Mouse (Mus musculus) hindbrain, embryonic 13.5 days (tissue): ENCODE results near the gene Pax7. TPM values are rescaled to one million over a fixed set of nuclear protein-coding genes. Genes with fewer than 3 reads are reported as not detected.

Experiments used
- ATAC-seq: fragments of 200-750 bp; cut with Nextera tagmentation; 2 replicates; pipeline ENCODE4 v1.8.0; 2017; ENCODE audit warnings: moderate TSS enrichment; ENCODE audit not compliant: low FRiP score
- H3K27ac ChIP-seq: fragments of 300-500 bp; sonication (generic); 2 replicates; pipeline ENCODE4 v1.5.1; 2015; ENCODE audit warnings: inconsistent platforms, mild to moderate bottlenecking, moderate library complexity
- H3K27me3 ChIP-seq: fragments of 300-500 bp; sonication (generic); 2 replicates; pipeline ENCODE4 v1.6.1; 2015; ENCODE audit warnings: mild to moderate bottlenecking, inconsistent platforms
- H3K36me3 ChIP-seq: fragments of 300-500 bp; sonication (generic); 2 replicates; pipeline ENCODE4 v1.6.1; 2015; ENCODE audit warnings: mild to moderate bottlenecking, inconsistent platforms
- H3K4me1 ChIP-seq: fragments of 300-500 bp; sonication (generic); replicated peaks from 2 replicates; pipeline ENCODE4 v1.6.1; 2015; ENCODE audit warnings: inconsistent platforms
- H3K4me2 ChIP-seq: fragments of 300-500 bp; sonication (generic); 2 replicates; pipeline ENCODE4 v1.6.1; 2015; ENCODE audit warnings: inconsistent platforms, mild to moderate bottlenecking, moderate library complexity
- H3K4me3 ChIP-seq: fragments of 300-500 bp; sonication (generic); 2 replicates; pipeline ENCODE4 v1.5.1; 2015; ENCODE audit warnings: mild to moderate bottlenecking, inconsistent platforms
- H3K9ac ChIP-seq: fragments of 300-500 bp; sonication (generic); 2 replicates; pipeline ENCODE4 v1.6.1; 2015; ENCODE audit warnings: mild to moderate bottlenecking, inconsistent platforms
- H3K9me3 ChIP-seq: fragments of 300-500 bp; sonication (generic); 2 replicates; pipeline ENCODE4 v1.6.1; 2016; ENCODE audit warnings: inconsistent platforms
- WGBS: fragments of 180-500 bp; shearing (Covaris S2); methylation state at CpG from one replicate; pipeline ENCODE4 v1.1.7; 2015; 5-methylcytosine and 5-hydroxymethylcytosine counted together
- polyA plus RNA-seq: library from polyadenylated mRNA; unstranded; fragments of >200 nt; fragmentation: Nextera tagmentation; extraction: Ambion mirVana; gene quantifications from 2 replicates; pipeline ENCODE4 v1.2.1, GENCODE M21; 2015

The Pax7 gene
- polyA plus RNA-seq, 1 experiment from 2014 or later: 0.84 TPM

DNA sequence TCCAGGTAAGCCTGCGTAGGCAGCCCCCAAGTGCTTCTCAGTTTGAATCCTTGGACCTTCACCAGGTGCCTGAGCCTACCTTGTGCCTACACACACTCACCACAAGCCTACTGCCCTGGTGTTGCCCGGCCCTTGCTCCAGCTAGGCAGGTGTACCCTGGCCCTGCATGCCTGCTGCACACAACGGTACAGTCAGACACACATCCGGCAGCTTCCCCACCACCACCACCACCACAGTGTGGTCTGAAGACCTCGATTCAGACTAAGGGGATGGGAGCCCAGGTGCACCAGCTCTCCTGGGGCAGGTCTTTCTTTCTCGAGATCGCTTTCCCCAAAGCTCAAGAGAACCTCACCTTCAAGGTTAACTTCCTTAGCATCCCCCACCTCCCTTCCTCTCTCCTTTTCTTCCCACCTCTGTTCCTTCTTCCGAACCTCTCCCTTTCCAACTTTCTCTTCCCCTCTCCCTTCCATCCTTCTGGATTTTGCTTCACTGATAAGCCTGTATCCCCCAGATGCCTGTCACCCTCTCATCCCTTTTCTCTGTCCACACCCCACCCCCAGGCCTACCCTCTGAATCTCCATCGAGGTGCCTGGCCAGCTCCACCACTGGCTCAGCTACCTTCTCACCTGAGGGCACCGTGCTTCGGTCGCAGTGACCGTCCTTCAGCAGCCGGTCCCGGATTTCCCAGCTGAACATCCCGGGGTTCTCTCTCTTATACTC, 4.3 kb downstream of the Pax7 start:
- WGBS: 14% methylated on average over 16 of the region's 16 CpGs
- Histone ChIP-seq H3K36me3 (no peaks in the 10 kb centered on the region), H3K4me3 (no peak overlapping the region), H3K9me3 (no peaks in the 10 kb centered on the region), H3K27ac (no peak overlapping the region), H3K4me2 (peak overlapping the region; percentile 42; the same call in 1 of the 2 replicates), H3K4me1 (peaks cover 54% of the 10 kb centered on the region), H3K27me3 (peaks cover 99% of the 10 kb centered on the region), H3K9ac (no peak overlapping the region)
- ATAC-seq: no peak

DNA sequence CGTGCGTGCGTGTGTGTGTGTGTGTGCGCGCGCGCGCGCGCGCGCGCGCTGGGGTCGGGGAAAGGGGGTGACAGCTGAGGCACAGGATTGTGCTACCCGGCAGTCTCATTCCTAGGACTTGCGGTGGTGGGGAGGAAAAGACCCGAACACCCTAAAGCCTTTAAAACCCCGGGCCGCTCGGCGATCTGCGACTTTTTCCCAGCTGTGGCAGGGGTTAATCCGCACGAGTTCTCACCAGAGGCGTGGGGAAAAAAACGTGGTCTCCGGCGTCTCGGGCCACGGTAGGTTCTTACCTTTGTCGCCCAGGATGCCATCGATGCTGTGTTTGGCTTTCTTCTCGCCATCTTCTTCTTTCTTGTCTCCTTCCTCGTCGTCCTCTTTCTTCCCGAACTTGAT, 5.0 kb downstream of the Pax7 start:
- H3K9me3 ChIP-seq: no peaks in the 10 kb centered on the region
- H3K4me3 ChIP-seq: peak overlapping the region; percentile 24
- 3% methylated on average over 37 of the region's 37 CpGs for WGBS
- H3K4me1 ChIP-seq: peaks cover 57% of the 10 kb centered on the region
- H3K27ac ChIP-seq: no peak overlapping the region
- 0 out of 2 replicates have a peak overlapping the region, but pooled peaks have one; percentile 51 for H3K9ac ChIP-seq
- H3K4me2 ChIP-seq: peak overlapping the region; percentile 42
- no peaks in the 10 kb centered on the region for H3K36me3 ChIP-seq
- H3K27me3 ChIP-seq: peaks cover 99% of the 10 kb centered on the region
- ATAC-seq: no peak

DNA sequence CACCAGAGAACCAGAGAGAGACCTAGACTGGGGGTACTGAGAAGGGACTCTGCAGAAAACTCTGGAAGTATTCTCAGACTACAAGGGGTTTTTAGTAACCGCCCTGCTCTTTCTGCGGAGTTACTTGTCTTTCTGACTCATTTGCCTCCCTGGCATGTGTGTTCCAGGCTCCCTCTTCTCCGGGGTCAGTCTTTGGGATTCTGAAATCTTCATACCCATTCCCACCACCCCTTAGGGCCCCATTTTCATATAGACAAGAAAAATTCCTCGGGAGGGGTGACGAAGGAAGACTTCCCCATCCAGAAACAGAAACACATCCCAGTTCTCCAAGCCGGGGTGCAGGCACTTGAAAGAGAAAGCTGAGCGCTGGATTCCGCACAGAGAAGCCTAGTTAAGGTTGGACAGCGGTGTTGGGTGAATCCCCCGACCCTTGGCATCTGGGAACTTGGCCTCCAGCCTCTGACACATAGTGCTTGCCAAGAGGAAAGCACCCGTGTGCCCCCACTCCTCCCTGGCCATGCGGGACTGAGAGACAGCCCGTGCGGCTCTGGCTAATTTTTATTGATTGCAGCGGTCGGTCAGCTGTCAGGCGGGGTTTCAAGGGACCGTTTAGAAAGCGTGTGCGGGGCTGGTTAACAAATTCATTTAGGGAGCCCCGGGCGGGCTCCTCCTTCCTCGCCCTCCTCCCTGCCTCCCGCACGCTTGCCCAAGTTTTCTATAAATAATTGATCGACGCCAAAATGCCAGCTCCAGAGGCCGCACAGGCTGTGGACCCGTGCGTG, 5.6 kb downstream of the Pax7 start:
- peak overlapping the region; percentile 42 for H3K4me2 ChIP-seq
- peaks cover 99% of the 10 kb centered on the region for H3K27me3 ChIP-seq
- H3K4me3 ChIP-seq: peak overlapping the region; percentile 24
- H3K4me1 ChIP-seq: peaks cover 53% of the 10 kb centered on the region
- WGBS: 5% methylated on average over 30 of the region's 30 CpGs
- no peaks in the 10 kb centered on the region for H3K9me3 ChIP-seq
- 0 out of 2 replicates have a peak overlapping the region, but pooled peaks have one; percentile 51 for H3K9ac ChIP-seq
- ATAC-seq: no peak
- no peak overlapping the region for H3K27ac ChIP-seq
- H3K36me3 ChIP-seq: no peaks in the 10 kb centered on the region

DNA sequence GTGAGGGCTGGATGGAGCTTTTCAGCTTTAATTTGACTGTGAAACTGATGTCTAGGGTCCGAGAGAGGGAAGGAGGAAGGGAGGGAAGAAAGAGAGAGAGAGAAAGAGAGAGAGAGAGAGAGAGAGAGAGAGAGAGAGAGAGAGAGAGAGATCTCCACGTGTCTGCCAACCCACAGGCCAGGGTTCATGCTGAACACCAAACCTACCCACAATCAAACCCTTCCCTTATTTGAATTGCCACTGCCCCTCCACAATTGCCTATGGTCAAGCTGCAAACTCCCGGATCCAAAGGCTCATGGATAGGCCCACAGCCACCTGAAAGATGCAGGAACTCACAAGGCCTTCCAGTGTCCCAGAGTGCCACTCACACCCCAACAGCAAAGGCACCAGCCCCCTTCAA, 7.1 kb downstream of the Pax7 start:
- H3K4me1 ChIP-seq: peaks cover 54% of the 10 kb centered on the region
- ATAC-seq: no peak
- H3K9ac ChIP-seq: no peak overlapping the region
- 10% methylated on average over 3 of the region's 3 CpGs for WGBS
- H3K27me3 ChIP-seq: peaks cover 99% of the 10 kb centered on the region
- no peak overlapping the region for H3K4me2 ChIP-seq
- H3K9me3 ChIP-seq: no peaks in the 10 kb centered on the region
- no peak overlapping the region for H3K27ac ChIP-seq
- H3K36me3 ChIP-seq: no peaks in the 10 kb centered on the region
- H3K4me3 ChIP-seq: no peak overlapping the region

DNA sequence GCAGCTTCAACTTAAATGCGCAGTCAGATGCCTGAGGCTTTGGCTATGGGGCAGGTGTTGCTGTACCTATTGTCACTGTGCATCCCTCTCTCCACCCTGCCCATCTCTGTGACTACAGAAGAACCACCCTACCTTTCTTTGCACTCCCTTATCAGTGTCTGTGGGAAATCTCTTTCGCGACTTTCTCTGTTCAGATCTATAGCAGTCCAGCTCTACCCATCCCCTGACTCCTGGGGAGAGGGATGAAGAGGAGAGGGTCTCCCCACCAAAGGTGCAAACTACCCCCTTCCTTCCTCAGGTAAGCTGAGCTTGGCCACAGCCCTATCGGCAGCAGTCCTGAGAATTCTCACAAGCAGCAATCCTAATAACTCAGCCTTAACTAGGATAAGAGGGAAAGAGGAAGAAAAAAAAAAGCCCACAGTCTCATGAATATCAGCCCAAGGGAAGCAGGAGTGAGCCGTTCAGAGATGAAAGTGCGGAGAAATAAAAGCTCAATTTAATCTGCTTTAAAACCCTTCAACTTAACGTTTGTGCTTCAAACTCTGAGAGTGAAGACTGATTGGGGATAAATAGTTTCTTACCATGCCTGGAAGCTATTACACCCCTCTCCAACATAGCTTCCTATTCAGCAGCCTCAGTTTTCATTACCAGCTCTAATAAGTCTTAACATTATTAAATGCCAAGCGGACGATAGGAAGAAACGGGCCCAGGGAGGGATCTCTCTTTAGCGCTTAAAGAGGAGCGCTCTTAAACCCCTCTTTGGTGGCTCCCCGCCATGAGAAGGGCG, 7.8 kb downstream of the Pax7 start:
- no peak for ATAC-seq
- H3K4me3 ChIP-seq: no peak overlapping the region
- 6% methylated on average over 14 of the region's 14 CpGs for WGBS
- no peak overlapping the region for H3K27ac ChIP-seq
- no peak overlapping the region for H3K9ac ChIP-seq
- no peaks in the 10 kb centered on the region for H3K36me3 ChIP-seq
- peaks cover 99% of the 10 kb centered on the region for H3K27me3 ChIP-seq
- H3K4me2 ChIP-seq: no peak overlapping the region
- H3K9me3 ChIP-seq: no peaks in the 10 kb centered on the region
- H3K4me1 ChIP-seq: peaks cover 56% of the 10 kb centered on the region

DNA sequence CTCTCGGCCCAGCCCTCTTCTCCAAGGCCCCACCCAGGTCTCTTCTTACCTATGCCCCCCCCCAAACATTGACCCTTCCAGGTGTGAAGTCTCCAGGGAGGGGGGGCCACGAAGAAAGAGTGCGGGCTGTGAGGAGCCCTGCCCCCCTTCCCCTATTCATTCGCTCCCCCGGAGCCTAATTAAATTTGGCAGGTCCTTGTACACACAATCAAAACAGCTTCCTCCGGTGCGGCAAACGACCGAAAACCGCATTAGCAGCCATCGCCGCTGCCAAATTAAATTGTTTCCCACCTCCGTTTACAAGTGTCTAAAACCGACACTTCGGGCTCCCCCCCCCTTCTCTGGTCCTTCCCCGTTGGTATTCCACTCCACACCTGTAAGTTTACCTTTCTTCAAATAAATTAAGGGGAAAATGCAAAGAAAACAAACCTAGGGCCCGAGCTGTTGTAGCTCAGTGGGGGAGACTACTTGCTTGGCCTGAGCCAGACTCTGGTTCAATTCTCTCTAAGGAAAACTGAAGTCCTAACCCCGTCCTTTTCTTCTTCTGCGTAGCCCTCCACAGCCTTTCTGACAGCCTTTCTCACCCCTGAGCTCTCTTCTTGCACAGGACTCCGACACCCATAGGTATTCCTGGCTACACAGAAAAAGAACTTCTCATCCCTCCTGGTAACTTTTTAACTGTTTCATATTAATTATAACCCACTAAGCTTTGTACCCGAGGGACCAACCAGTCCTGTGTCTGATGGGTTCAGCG, 8.6 kb downstream of the Pax7 start:
- H3K4me3 ChIP-seq: no peak overlapping the region
- H3K9me3 ChIP-seq: no peaks in the 10 kb centered on the region

DNA sequence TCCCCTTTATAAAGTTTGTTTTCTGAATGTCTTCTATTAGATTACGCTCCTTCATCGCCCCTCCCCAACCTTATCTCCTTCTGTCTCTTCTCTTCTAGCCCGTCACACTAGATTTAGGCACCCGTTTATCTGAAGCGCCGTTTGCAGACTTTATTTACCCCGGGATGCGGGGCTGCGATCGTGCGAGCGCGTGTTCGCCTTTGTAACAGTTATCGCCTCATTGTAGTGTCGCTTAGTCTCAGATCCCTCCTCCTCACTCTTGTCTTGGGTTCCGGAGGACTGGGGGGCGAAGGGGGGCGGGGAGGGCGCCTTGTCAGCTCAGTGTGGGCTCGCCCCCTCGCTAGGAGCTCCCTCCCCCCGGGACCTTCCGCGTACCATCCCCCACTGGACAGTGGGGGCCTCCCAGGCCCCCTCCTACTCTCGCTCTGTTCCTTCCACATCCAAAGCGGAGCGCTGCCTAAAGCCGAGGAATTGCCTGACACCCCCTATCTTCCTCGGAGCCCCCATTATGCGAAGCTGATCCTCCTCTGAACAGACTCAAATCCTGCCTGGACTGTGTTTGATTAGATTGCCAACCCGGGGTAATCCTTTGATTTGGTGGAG, 9.4 kb downstream of the Pax7 start:
- Histone ChIP-seq H3K27ac (no peak overlapping the region), H3K4me1 (peaks cover 53% of the 10 kb centered on the region), H3K36me3 (no peaks in the 10 kb centered on the region), H3K4me2 (peak overlapping the region; percentile 44), H3K9ac (0 out of 2 replicates have a peak overlapping the region, but pooled peaks have one; percentile 25), H3K4me3 (peak overlapping the region; percentile 22), H3K9me3 (no peaks in the 10 kb centered on the region), H3K27me3 (peaks cover 99% of the 10 kb centered on the region)
- under 1% methylated on average over 32 of the region's 32 CpGs for WGBS
- ATAC-seq: no peak

More for the DNA sequence above, 8.6 kb downstream of the Pax7 start:
- Histone ChIP-seq H3K9ac (no peak overlapping the region), H3K4me1 (peaks cover 53% of the 10 kb centered on the region), H3K27ac (no peak overlapping the region), H3K4me2 (peak overlapping the region; percentile 44), H3K36me3 (no peaks in the 10 kb centered on the region), H3K27me3 (peaks cover 99% of the 10 kb centered on the region)
- under 1% methylated on average over 22 of the region's 22 CpGs for WGBS
- no peak for ATAC-seq

DNA sequence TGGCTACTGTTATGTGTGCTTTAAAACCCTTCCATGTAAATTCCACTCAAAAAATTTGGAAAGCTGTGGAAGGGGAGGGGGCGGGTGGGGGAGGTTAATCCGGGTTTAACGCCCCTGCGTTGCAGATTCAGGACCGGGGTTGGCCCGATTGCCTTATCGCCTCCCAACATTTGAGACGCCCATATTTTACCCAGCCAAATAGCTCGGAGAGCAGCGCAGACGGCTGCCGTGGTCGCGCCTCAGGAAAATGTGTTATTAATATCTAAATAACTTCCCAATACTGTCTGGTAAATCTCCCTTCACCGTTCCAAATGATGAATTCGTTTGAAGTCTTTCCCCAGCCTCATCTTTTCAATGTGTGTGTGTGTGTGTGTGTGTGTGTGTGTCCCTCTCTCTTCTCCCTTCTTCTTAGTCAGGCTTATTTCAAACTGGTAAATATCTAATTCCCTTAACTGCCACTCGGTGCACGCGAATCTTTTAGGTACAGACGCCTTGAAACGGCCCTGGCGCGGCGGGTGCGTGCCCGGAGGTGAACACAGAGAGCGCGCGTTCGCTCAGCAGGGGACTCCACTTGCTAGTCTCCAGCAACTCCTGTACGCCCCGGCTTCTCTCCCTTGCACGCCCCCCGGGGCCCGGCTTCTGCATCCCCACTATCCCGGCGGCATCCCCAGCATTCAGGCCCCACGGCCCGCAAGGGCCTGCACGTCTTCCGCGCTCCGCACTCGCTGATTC, 10.0 kb downstream of the Pax7 start:
- Histone ChIP-seq H3K4me1 (peaks cover 49% of the 10 kb centered on the region), H3K36me3 (no peaks in the 10 kb centered on the region), H3K27ac (no peak overlapping the region), H3K9me3 (no peaks in the 10 kb centered on the region), H3K4me2 (peak overlapping the region; percentile 44), H3K9ac (no peak overlapping the region), H3K27me3 (peaks cover 99% of the 10 kb centered on the region), H3K4me3 (peak overlapping the region; percentile 22)
- 2% methylated on average over 39 of the region's 44 CpGs for WGBS
- no peak for ATAC-seq

DNA sequence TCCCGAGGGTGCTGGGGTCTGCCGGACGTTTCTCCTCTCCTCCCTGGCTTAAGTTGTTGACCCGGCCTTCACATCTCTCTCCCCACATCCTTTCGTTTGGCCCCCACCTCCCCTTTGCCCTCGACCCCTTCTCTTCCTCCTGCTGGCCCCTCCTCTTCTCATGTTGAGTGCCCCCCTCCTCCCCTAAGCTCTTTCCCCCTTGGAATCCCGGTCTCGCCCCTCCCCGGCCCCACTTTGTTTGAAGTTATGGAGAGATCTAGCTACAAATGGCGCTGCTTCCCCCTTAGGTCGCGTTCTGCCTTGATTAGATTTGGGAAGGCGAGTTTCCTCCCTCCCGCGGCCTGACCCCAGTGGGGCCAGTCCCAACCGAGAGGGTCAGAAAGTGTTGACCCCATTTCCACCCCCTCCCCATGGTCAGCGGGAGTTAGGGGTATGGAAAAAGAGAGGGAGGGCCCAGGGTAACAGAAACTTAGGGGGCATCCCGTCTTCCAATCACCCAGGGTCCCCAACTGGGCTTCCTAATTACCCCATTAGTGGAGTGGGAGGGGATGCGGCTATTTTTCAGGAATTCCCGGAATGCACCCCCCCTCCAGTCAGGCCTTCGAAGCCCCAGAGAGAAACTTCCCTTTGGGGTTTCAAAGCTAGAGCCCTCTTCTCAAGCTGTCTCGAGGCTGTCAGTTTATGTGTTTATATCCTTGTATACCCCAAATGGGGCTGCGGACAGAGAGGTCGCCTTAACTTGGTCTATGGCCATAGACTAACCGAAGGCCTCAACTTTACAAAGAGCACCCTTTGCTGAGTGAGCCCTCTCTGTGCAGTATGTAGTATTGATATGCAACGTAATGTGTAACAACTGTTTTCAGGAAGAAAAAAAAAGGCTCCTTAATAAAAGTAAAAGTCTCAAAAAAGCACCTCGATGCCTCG, 10.9 kb downstream of the Pax7 start:
- H3K4me1 ChIP-seq: peaks cover 49% of the 10 kb centered on the region
- H3K27ac ChIP-seq: peak overlapping the region; percentile 23; the same call in 1 of the 2 replicates
- no peak for ATAC-seq
- no peaks in the 10 kb centered on the region for H3K36me3 ChIP-seq
- H3K4me3 ChIP-seq: peak overlapping the region; percentile 32
- H3K4me2 ChIP-seq: peak overlapping the region; percentile 55
- 4% methylated on average over 28 of the region's 28 CpGs for WGBS
- H3K27me3 ChIP-seq: peaks cover 99% of the 10 kb centered on the region
- H3K9ac ChIP-seq: peak overlapping the region; percentile 68; the same call in 1 of the 2 replicates
- H3K9me3 ChIP-seq: no peaks in the 10 kb centered on the region
